Mouse (Mus musculus): ENCODE measurements around the gene Rpsa. TPM values are rescaled to one million over a fixed set of nuclear protein-coding genes. Genes with fewer than 3 reads are reported as not detected.

Gene Rpsa
- polyA plus RNA-seq, 1 experiment from 2014 or later: 930 TPM

DNA sequence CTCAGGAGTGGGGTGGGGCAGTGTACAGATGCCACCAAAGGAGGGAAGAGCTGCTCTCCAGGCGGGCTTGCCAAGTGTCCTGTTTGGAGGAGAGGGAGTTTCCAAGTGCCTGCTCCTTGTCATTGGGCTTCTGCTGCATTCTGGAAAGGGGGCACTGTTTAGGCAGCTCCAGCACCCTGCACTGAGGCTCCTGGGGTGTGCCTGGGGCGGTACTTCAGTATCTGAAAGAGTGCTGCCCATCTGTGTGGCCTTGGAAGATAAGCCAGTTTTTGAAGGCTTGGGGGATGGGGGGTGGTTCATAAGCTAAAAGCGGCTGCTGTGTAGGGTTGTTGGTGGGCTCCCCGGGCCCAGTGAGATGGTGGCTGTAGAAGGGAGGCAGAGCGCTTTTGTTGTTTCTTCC lies 11.9 kb upstream of the Rpsa start:
- H3K27ac ChIP-seq: no peak overlapping the region
- 87% methylated on average over 5 of the region's 5 CpGs for WGBS
- peaks cover 7% of the 10 kb centered on the region for H3K4me1 ChIP-seq
- ATAC-seq (ENCODE audit: low FRiP score): no peak
- peak overlapping the region; percentile 18; the same call in 1 of the 2 replicates for H3K9ac ChIP-seq
- H3K4me2 ChIP-seq (replicated peaks): no peak overlapping the region
- H3K36me3 ChIP-seq: peaks cover 32% of the 10 kb centered on the region
- no peaks in the 10 kb centered on the region for H3K27me3 ChIP-seq
- H3K9me3 ChIP-seq (replicated peaks): no peaks in the 10 kb centered on the region
- H3K4me3 ChIP-seq: no peak overlapping the region

GRCm38 (mm10) chr9:120116184-120116624 lies 11.3 kb upstream of the Rpsa start:
- H3K27ac ChIP-seq: no peak overlapping the region
- no peaks in the 10 kb centered on the region for H3K9me3 ChIP-seq (replicated peaks)
- H3K27me3 ChIP-seq: no peaks in the 10 kb centered on the region
- H3K9ac ChIP-seq: no peak overlapping the region
- WGBS: 85% methylated on average over 8 of the region's 8 CpGs
- no peak overlapping the region for H3K4me3 ChIP-seq
- H3K36me3 ChIP-seq: peaks cover 39% of the 10 kb centered on the region
- ATAC-seq (ENCODE audit: low FRiP score): no peak
- no peak overlapping the region for H3K4me2 ChIP-seq (replicated peaks)
- peaks cover 3% of the 10 kb centered on the region for H3K4me1 ChIP-seq

DNA sequence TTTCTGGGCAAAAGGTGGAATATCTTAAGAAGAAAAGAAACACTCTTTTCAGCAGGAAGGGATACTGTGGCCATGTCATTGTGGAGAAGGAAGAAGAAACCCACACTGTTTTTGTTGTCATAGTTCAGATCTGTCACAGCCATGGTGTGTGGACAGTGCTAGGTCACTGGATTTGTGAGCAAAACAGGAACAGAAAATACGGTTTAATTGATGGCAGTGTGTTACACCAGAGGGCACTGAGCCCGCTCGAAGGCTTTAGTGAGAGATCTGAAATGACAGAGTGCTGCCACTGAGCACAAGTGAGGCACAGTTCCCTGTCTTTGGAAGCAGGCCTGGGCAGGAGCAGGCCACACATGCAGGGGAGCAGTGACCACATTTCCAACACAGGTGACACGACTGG lies 9.3 kb upstream of the Rpsa start:
- Histone ChIP-seq H3K4me1 (no peaks in the 10 kb centered on the region), H3K4me2 (replicated peaks) (no peak overlapping the region), H3K9me3 (replicated peaks) (no peaks in the 10 kb centered on the region), H3K27me3 (no peaks in the 10 kb centered on the region), H3K9ac (no peak overlapping the region), H3K27ac (no peak overlapping the region), H3K4me3 (no peak overlapping the region), H3K36me3 (peaks cover 52% of the 10 kb centered on the region)
- no peak for ATAC-seq (ENCODE audit: low FRiP score)
- 86% methylated on average over 4 of the region's 4 CpGs for WGBS

DNA sequence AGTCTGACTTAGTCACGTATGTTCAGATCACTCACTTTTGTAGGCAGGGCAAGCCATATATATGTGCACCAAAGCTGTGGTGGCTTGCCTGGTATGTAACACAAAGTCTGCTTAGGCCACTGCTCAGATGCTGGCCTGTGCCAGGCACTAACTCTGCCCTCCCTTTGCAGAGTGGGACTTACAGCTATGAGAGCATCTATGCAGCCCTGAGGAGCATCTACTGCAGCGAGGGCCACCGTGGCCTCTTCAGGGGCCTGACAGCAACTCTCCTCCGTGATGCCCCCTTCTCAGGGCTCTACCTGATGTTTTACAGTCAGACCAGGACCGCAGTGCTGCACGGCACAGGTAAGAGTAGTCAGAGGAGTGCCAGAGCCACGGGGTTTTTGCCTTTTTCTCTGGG lies 7.0 kb upstream of the Rpsa start:
- no peak overlapping the region for H3K27ac ChIP-seq
- no peaks in the 10 kb centered on the region for H3K9me3 ChIP-seq (replicated peaks)
- H3K36me3 ChIP-seq: peaks cover 65% of the 10 kb centered on the region
- no peak for ATAC-seq (ENCODE audit: low FRiP score)
- H3K9ac ChIP-seq: no peak overlapping the region
- WGBS: 90% methylated on average over 7 of the region's 7 CpGs
- no peak overlapping the region for H3K4me2 ChIP-seq (replicated peaks)
- no peaks in the 10 kb centered on the region for H3K27me3 ChIP-seq
- H3K4me1 ChIP-seq: no peaks in the 10 kb centered on the region
- H3K4me3 ChIP-seq: no peak overlapping the region

DNA sequence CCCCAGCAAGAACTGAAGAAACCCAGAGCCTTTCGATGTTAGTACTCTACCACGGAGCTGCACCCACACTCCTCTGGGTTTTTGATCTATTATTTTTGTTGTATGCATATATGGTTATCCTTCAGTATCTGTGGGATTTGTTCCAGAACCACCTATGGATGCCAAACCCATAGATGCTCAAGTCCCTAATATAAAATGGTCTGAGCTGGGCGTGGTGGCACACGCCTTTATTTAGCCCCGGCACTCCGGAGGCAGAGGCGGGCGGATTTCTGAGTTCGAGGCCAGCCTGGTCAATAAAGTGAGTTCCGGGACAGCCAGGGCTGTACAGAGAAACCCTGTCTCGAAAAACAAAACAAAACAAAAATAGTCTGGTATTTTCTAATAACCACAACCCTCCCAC lies 621 bp upstream of the Rpsa start:
- peak overlapping the region; percentile 60 for H3K9ac ChIP-seq
- peaks cover 20% of the 10 kb centered on the region for H3K4me1 ChIP-seq
- ATAC-seq (ENCODE audit: low FRiP score): no peak
- no peaks in the 10 kb centered on the region for H3K9me3 ChIP-seq (replicated peaks)
- H3K27ac ChIP-seq: peak overlapping the region; percentile 81
- H3K4me3 ChIP-seq: peak overlapping the region; percentile 100
- H3K36me3 ChIP-seq: peaks cover 55% of the 10 kb centered on the region
- H3K4me2 ChIP-seq (replicated peaks): peak overlapping the region; percentile 59
- H3K27me3 ChIP-seq: no peaks in the 10 kb centered on the region
- WGBS: 70% methylated on average over 11 of the region's 11 CpGs

DNA sequence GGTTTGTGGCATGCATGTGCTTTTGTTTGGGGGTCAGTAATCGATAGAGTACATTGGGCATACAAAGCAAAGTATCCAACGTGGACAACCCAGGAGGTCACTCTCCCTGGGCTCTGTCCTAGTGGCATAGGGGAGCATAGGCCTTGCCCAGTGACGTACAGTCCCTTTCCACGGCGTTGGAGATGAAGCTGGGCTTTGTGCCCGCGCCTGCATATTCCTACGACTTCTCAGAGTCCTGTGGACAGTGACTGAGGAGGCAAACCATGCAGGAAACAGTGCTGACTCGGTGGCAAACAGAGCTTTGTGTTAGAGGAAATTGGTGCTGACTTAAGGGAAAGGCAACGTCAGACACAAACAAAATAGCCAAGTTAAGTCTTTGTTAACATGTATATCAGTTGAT lies 1.8 kb downstream of the Rpsa start:
- Histone ChIP-seq H3K4me2 (replicated peaks) (peak overlapping the region; percentile 87), H3K27me3 (no peaks in the 10 kb centered on the region), H3K4me1 (peaks cover 20% of the 10 kb centered on the region), H3K9ac (peak overlapping the region; percentile 99; the same call in 1 of the 2 replicates), H3K4me3 (peak overlapping the region; percentile 100; the same call in 1 of the 2 replicates), H3K27ac (no peak overlapping the region), H3K9me3 (replicated peaks) (no peaks in the 10 kb centered on the region), H3K36me3 (peaks cover 46% of the 10 kb centered on the region)
- 71% methylated on average over 10 of the region's 10 CpGs for WGBS
- no peak for ATAC-seq (ENCODE audit: low FRiP score)

GRCm38 (mm10) chr9:120131784-120132288 lies 4.3 kb downstream of the Rpsa start:
- ATAC-seq (ENCODE audit: low FRiP score): no peak
- no peak overlapping the region for H3K27ac ChIP-seq
- H3K27me3 ChIP-seq: no peaks in the 10 kb centered on the region
- H3K9ac ChIP-seq: no peak overlapping the region
- no peaks in the 10 kb centered on the region for H3K9me3 ChIP-seq (replicated peaks)
- no peak overlapping the region for H3K4me3 ChIP-seq
- 90% methylated on average over 3 of the region's 3 CpGs for WGBS
- peaks cover 44% of the 10 kb centered on the region for H3K36me3 ChIP-seq
- peaks cover 20% of the 10 kb centered on the region for H3K4me1 ChIP-seq
- H3K4me2 ChIP-seq (replicated peaks): no peak overlapping the region

- WGBS: 40% methylated on average over 8 of the region's 8 CpGs
- H3K4me2 ChIP-seq (replicated peaks): no peak overlapping the region
- H3K9me3 ChIP-seq (replicated peaks): no peaks in the 10 kb centered on the region
- peaks cover 16% of the 10 kb centered on the region for H3K4me1 ChIP-seq
- H3K9ac ChIP-seq: no peak overlapping the region
- H3K36me3 ChIP-seq: peaks cover 44% of the 10 kb centered on the region
- no peaks in the 10 kb centered on the region for H3K27me3 ChIP-seq
- H3K4me3 ChIP-seq: no peak overlapping the region
- no peak overlapping the region for H3K27ac ChIP-seq
- ATAC-seq (ENCODE audit: low FRiP score): no peak
These were observed 5.7 kb downstream of the Rpsa start for GRCm38 (mm10) chr9:120132980-120133754.

DNA sequence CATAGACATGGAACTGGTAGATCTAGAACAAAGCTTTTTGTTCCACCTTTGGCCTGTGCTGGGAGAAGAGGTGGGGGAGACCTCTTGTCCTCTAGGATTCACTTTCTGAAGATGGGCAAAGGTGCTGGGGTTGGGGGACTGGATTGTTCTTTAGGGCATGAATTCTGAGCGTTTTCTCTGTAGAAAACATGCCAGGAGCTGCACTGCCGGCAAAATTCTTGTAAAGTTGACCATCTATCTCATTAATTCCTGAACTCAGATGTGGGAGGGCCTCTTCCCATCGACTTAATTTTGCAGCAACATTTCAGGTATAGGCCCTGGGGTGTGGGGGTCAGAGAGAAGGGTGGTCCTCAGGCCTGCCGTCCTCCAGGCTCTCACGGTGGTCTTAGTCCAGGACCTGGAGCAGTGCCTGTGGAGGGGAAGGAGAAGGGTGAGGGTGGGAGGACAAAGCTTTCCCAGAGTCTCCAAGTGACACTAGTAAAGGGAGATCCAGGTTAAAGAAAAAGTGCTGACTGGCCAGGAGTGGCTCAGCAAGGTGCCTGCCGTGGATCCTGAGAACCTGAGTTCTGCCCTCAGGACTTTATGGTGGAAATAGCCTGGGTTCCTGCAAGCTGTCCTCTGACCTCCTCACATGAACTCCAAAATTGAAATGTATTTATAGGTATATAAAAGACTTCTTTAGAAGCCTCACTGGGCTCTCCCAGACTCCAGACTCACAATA lies 6.4 kb downstream of the Rpsa start:
- H3K27ac ChIP-seq: no peak overlapping the region
- H3K36me3 ChIP-seq: peaks cover 41% of the 10 kb centered on the region
- ATAC-seq (ENCODE audit: low FRiP score): no peak

DNA sequence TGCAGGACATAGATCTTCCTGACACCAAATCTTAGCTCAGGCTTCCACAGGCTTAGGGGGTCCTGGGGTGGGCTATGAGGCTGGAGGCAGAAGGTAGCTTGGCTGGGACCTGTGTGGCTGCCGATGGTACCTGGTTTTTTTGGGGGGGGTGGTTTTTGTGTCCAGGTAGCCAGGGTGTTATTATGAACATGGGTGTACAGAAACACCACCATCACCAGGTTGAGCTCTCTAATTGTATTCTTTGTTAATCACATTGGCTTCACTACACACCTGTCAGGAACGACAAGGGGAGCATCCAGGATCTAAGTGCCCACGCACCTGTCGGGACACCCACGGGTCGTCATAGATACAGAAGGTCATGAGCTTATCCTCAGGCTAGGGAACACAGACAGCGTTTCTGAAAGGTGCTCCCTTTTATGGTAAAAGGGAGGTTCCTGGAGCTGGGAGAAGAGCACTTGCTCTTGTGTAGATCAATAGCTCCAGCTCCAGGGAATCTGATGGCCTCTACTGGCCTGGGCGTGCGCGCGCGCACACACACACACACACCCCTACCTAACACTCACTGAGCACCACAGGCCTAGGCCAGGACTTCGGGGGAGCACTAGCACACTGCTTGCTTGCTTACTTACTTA lies 7.2 kb downstream of the Rpsa start:
- H3K4me1 ChIP-seq: 0 out of 2 replicates have a peak, but pooled peaks cover 2% of the 10 kb centered on the region
- no peaks in the 10 kb centered on the region for H3K27me3 ChIP-seq
- WGBS: 86% methylated on average over 13 of the region's 13 CpGs
- ATAC-seq (ENCODE audit: low FRiP score): no peak
- no peak overlapping the region for H3K27ac ChIP-seq
- H3K36me3 ChIP-seq: peaks cover 33% of the 10 kb centered on the region
- H3K9ac ChIP-seq: no peak overlapping the region
- no peak overlapping the region for H3K4me2 ChIP-seq (replicated peaks)
- no peaks in the 10 kb centered on the region for H3K9me3 ChIP-seq (replicated peaks)
- H3K4me3 ChIP-seq: no peak overlapping the region

More for the DNA sequence above, 6.4 kb downstream of the Rpsa start:
- no peaks in the 10 kb centered on the region for H3K27me3 ChIP-seq
- WGBS: 67% methylated on average over 6 of the region's 6 CpGs
- H3K9me3 ChIP-seq (replicated peaks): no peaks in the 10 kb centered on the region
- no peak overlapping the region for H3K9ac ChIP-seq
- H3K4me3 ChIP-seq: no peak overlapping the region
- H3K4me2 ChIP-seq (replicated peaks): no peak overlapping the region
- H3K4me1 ChIP-seq: peaks cover 9% of the 10 kb centered on the region

GRCm38 (mm10) chr9:120135454-120135853 lies 8.0 kb downstream of the Rpsa start:
- Histone ChIP-seq H3K9ac (no peak overlapping the region), H3K4me3 (no peak overlapping the region), H3K36me3 (peaks cover 25% of the 10 kb centered on the region), H3K4me2 (replicated peaks) (no peak overlapping the region), H3K9me3 (replicated peaks) (no peaks in the 10 kb centered on the region), H3K27me3 (no peaks in the 10 kb centered on the region), H3K4me1 (no peaks in the 10 kb centered on the region), H3K27ac (no peak overlapping the region)
- ATAC-seq (ENCODE audit: low FRiP score): no peak
- 87% methylated on average over 11 of the region's 11 CpGs for WGBS

DNA sequence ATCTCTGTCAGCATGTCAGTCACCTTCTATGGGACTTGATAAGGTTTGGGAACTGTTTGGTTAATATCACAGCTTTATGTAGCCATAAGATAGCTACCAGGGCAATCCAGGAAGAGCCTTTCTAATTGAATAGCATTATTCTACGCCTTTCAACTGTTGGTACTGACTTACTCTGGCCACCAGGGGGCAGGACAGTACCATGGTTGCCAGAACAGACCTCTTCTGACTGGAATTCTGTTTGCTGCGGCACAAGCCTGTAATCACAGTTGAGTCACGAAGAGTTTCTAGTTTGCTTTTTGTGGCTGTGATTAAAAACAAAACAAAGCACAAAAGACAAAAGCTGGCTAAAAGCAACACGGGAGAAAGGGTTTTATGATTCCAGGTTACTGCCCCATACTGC lies 13.2 kb downstream of the Rpsa start:
- peak; percentile 50; the same call in 1 of the 2 replicates for ATAC-seq (ENCODE audit: low FRiP score)
- 11% methylated on average over 4 of the region's 4 CpGs for WGBS
- no peak overlapping the region for H3K4me2 ChIP-seq (replicated peaks)

More for the DNA sequence above, 13.2 kb downstream of the Rpsa start:
- Histone ChIP-seq H3K4me3 (no peak overlapping the region), H3K9me3 (replicated peaks) (no peaks in the 10 kb centered on the region), H3K4me1 (no peaks in the 10 kb centered on the region), H3K27ac (no peak overlapping the region), H3K9ac (no peak overlapping the region), H3K36me3 (no peaks in the 10 kb centered on the region), H3K27me3 (no peaks in the 10 kb centered on the region)
